Mouse (Mus musculus) forebrain, embryonic 10.5 days (tissue): ENCODE results near the gene Fem1a. TPM values are rescaled to one million over a fixed set of nuclear protein-coding genes. Genes with fewer than 3 reads are reported as not detected.
"Not testable (repeated sequence)": the region's sequence is repeated elsewhere in the genome, so short reads cannot be mapped to it uniquely, and the experiment has no call there.

Experiments used
- DNase-seq: peaks from one replicate; pipeline ENCODE4 v3.0.0-alpha.2; 2017; ENCODE audit warnings: low spot score; ENCODE audit errors: extremely low spot score
- H3K27ac ChIP-seq: fragments of 300-500 bp; sonication (generic); 2 replicates; pipeline ENCODE4 v1.5.1; 2016; ENCODE audit warnings: mild to moderate bottlenecking
- H3K27me3 ChIP-seq: fragments of 300-500 bp; sonication (generic); 2 replicates; pipeline ENCODE4 v1.6.1; 2016; ENCODE audit warnings: mild to moderate bottlenecking; ENCODE audit not compliant: poor library complexity, severe bottlenecking
- H3K36me3 ChIP-seq: fragments of 300-500 bp; sonication (generic); replicated peaks from 2 replicates; pipeline ENCODE4 v1.6.1; 2016; ENCODE audit warnings: mild to moderate bottlenecking, moderate library complexity
- H3K4me1 ChIP-seq: fragments of 300-500 bp; sonication (generic); 2 replicates; pipeline ENCODE4 v1.6.1; 2016
- H3K4me3 ChIP-seq: fragments of 300-500 bp; sonication (generic); 2 replicates; pipeline ENCODE4 v1.5.1; 2016; ENCODE audit warnings: mild to moderate bottlenecking, moderate library complexity
- H3K9me3 ChIP-seq: fragments of 300-500 bp; sonication (generic); 2 replicates; pipeline ENCODE4 v1.6.1; 2016; ENCODE audit warnings: mild to moderate bottlenecking, moderate library complexity
- WGBS: fragments of 180-500 bp; shearing (Covaris S2); methylation state at CpG from one replicate; pipeline ENCODE4 v1.1.7; 2016; 5-methylcytosine and 5-hydroxymethylcytosine counted together
- polyA plus RNA-seq: library from polyadenylated mRNA; unstranded; fragments of >200 nt; fragmentation: Nextera tagmentation; extraction: Ambion mirVana; gene quantifications from 2 replicates; pipeline ENCODE4 v1.2.1, GENCODE M21; 2016

The Fem1a gene
- polyA plus RNA-seq, 1 experiment from 2014 or later, result 13.2 TPM

- H3K36me3 ChIP-seq, result no peaks in the 10 kb centered on the region
- no peaks in the 10 kb centered on the region for H3K4me1 ChIP-seq
- H3K27ac ChIP-seq, result no peak overlapping the region
- no peaks in the 10 kb centered on the region for H3K27me3 ChIP-seq
- no peaks in the 10 kb centered on the region for H3K9me3 ChIP-seq
- H3K4me3 ChIP-seq, result no peak overlapping the region
- DNase-seq, result no peak
- WGBS, result 84% methylated on average over 3 of the region's 3 CpGs
These were observed 30.0 kb upstream of the Fem1a start for GRCm38 (mm10) chr17:56226566-56226965.

GRCm38 (mm10) chr17:56229943-56230342 lies 26.7 kb upstream of the Fem1a start:
- WGBS, result 70% methylated on average over 10 of the region's 10 CpGs
- Histone ChIP-seq H3K27ac (no peak overlapping the region), H3K9me3 (no peaks in the 10 kb centered on the region), H3K4me1 (peaks cover 12% of the 10 kb centered on the region), H3K4me3 (no peak overlapping the region), H3K27me3 (no peaks in the 10 kb centered on the region), H3K36me3 (no peaks in the 10 kb centered on the region)
- DNase-seq, result no peak

- no peaks in the 10 kb centered on the region for H3K9me3 ChIP-seq
- H3K4me1 ChIP-seq, result peaks cover 17% of the 10 kb centered on the region
- no peaks in the 10 kb centered on the region for H3K36me3 ChIP-seq
- no peak for DNase-seq
- no peak overlapping the region for H3K27ac ChIP-seq
- WGBS, result 58% methylated on average over 8 of the region's 8 CpGs
- no peaks in the 10 kb centered on the region for H3K27me3 ChIP-seq
- peak overlapping the region; percentile 19; the same call in 1 of the 2 replicates for H3K4me3 ChIP-seq
These were observed 23.2 kb upstream of the Fem1a start for GRCm38 (mm10) chr17:56233389-56233788.

DNA sequence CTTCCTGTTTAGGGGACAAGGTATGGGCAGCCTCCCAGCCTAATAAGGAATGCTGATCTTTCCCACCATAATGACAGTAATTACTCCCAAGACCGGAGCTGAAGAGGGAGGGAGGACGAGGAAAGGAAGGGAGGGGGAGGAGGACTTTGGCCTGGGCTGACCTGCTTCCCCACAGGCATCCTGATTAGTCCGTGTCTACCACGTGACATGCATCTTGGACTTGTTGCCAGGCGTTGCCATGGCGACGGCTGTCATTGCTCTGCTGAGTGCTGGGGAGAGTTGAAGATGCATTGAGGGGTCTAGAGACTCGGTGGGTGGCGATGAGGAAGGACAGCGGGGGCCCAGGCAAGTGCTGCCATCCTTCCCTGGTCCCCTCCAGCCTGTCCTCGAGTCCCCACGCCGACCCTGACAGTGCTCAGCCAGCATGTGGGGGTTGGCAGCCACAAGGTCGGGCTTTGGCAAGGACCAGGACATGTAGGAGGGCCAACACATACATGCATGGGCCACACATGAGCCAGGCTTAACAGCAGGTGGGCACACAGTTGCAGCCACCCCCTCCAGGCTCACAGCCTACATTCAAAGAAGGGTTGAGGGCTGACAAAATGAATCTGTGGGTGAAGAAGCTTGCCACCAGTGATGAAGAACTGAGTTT lies 22.7 kb upstream of the Fem1a start:
- Histone ChIP-seq H3K27me3 (no peaks in the 10 kb centered on the region), H3K27ac (peak overlapping the region; percentile 31; the same call in 1 of the 2 replicates), H3K9me3 (no peaks in the 10 kb centered on the region), H3K36me3 (no peaks in the 10 kb centered on the region), H3K4me1 (peaks cover 17% of the 10 kb centered on the region), H3K4me3 (peak overlapping the region; percentile 19; the same call in 1 of the 2 replicates)
- DNase-seq, result peak; percentile 79
- 3% methylated on average over 14 of the region's 14 CpGs for WGBS

DNA sequence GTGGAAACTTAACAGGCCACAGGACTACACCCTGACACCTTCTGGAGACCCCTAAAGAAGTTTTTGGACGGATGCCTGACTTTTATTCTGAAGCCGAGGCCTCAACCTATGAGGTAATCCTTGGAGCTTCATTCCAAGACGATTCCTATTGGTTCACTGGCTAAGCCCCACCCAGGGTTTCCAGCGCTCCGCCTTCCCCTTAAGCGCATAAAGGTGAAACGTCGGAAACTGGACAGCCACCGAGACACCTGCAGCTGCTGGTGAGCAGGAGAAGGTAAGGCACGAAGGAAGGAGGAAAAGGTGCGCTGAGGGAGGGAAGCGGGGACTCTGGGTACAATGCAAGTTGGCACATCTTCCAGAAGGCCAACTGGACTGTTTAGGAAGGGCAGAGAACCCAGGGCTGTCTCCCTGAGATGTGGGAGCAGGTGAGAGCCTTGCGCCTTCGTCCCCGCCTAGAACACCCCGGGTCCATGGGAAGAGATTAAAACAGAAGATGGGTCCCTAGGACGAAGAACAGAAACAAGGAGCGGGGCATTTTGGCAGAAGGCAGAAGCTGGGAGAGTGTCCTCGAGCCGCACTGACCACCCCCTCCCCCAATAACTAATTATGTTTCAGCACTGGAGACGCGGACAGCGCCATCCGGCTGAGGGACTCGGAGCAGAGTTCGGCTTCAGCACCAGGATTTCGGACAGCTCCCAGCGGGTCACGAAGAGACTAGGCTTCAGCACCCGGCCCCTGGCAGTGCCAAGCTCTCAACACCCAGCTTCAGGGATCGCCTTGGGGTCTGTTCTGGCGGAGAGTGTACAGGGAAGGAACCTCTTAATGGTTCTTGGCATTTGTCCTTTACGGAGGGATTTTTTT lies 14.8 kb upstream of the Fem1a start:
- Histone ChIP-seq H3K27me3 (peaks cover 12% of the 10 kb centered on the region), H3K4me3 (peak overlapping the region; percentile 33), H3K36me3 (no peaks in the 10 kb centered on the region), H3K27ac (no peak overlapping the region), H3K4me1 (peaks cover 15% of the 10 kb centered on the region), H3K9me3 (no peaks in the 10 kb centered on the region)
- under 1% methylated on average over 33 of the region's 33 CpGs for WGBS
- DNase-seq, result peak; percentile 89

DNA sequence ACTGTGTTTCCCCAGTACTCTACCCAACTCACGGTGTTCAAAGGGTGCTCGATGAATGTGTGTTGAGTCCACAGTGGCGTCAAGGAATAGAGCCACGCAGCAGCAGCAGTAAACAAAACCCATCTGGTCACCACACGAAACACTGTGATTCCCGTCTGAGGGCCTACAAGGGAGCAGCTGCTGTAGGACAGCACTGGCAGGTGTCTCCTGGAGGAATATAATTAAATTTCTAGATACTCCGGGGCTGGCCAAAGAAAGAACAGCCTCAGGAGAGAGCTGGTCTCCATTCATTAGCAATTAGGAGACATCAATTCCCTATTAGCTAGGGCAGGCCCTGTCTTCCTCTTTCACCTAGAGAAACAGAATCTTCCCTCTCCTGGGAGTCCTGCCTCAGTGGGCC lies 11.0 kb upstream of the Fem1a start:
- Histone ChIP-seq H3K36me3 (no peaks in the 10 kb centered on the region), H3K27me3 (peaks cover 12% of the 10 kb centered on the region), H3K4me3 (no peak overlapping the region), H3K4me1 (peaks cover 13% of the 10 kb centered on the region), H3K27ac (no peak overlapping the region), H3K9me3 (no peaks in the 10 kb centered on the region)
- no peak for DNase-seq
- WGBS, result 70% methylated on average over 7 of the region's 7 CpGs

DNA sequence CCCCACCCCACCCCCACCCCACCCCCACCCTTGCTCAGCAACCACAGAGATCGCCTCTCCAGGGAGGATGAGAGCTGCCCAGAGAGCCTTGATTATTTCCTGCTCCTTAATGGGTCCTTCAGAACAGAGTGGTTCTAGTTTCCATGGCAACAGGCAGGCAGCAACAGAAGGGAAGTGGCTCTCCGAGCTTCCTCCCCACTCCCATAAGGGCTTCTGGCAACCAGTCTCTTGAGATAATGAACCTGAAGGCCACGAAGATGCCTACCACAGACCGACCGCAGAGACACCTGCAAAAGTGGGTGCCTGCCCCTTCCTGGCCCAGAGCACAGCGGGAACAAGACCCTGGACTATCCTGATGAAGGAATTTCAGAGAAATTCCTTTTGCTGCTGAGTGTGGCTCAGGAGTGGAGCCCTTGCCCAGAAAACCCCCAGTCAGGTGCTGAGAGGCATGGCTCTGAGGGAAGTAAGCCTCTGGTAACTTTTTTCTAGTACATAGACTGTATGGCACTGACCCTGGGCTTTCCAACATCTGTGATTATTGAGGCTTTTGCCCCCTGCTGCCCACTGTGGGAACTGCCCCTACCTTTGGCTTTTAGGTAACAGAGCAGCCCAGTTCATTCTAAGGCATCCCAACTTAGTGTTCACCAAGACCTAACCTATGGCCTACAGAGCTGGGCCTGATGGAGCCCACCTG lies 5.3 kb upstream of the Fem1a start:
- Histone ChIP-seq H3K4me3 (peak overlapping the region; percentile 2; the same call in 1 of the 2 replicates), H3K27ac (0 out of 2 replicates have a peak overlapping the region, but pooled peaks have one; percentile 15)

DNA sequence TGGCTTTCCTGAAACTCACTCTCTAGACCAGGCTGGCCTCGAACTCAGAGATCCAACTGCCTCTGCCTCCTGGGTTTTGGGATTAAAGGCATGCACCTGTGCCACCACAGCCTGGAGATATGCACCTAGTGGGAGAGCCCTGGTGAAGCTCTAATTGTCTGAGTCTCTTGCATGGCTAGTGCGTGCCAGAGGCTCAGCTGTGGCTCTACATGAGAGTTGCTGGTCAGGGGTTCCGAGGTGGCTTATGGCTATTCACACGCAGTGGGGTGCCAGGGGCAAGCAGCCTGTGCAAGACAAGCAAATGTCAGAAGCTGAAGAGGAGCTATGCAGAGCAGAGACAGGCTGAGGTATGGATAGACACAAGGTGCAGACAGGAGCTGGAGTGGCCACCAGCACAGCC lies 1.9 kb upstream of the Fem1a start:
- Histone ChIP-seq H3K4me3 (no peak overlapping the region), H3K4me1 (peaks cover 43% of the 10 kb centered on the region), H3K36me3 (peaks cover 22% of the 10 kb centered on the region), H3K27me3 (no peaks in the 10 kb centered on the region), H3K9me3 (no peaks in the 10 kb centered on the region), H3K27ac (no peak overlapping the region)
- WGBS, result 86% methylated on average over 4 of the region's 4 CpGs
- DNase-seq, result no peak

More for the DNA sequence above, 5.3 kb upstream of the Fem1a start:
- peaks cover 16% of the 10 kb centered on the region for H3K4me1 ChIP-seq
- peak; percentile 61 for DNase-seq
- no peaks in the 10 kb centered on the region for H3K9me3 ChIP-seq
- WGBS, result 26% methylated on average over 6 of the region's 6 CpGs
- no peaks in the 10 kb centered on the region for H3K36me3 ChIP-seq
- no peaks in the 10 kb centered on the region for H3K27me3 ChIP-seq

- peak overlapping the region; percentile 48; the same call in 1 of the 2 replicates for H3K27ac ChIP-seq
- peak overlapping the region; percentile 70 for H3K4me3 ChIP-seq
These were observed 1.2 kb upstream of the Fem1a start for GRCm38 (mm10) chr17:56255429-56255828.

GRCm38 (mm10) chr17:56255863-56256238 lies 759 bp upstream of the Fem1a start:
- H3K27me3 ChIP-seq, result no peaks in the 10 kb centered on the region
- H3K4me3 ChIP-seq, result peak overlapping the region; percentile 70
- peaks cover 34% of the 10 kb centered on the region for H3K36me3 ChIP-seq
- peak overlapping the region; percentile 85 for H3K27ac ChIP-seq
- H3K9me3 ChIP-seq, result no peaks in the 10 kb centered on the region
- WGBS, result under 1% methylated on average over 32 of the region's 32 CpGs
- peak; percentile 98 for DNase-seq
- H3K4me1 ChIP-seq, result peaks cover 44% of the 10 kb centered on the region

More at GRCm38 (mm10) chr17:56255429-56255828, 1.2 kb upstream of the Fem1a start:
- DNase-seq, result no peak
- Histone ChIP-seq H3K36me3 (peaks cover 29% of the 10 kb centered on the region), H3K9me3 (no peaks in the 10 kb centered on the region), H3K27me3 (no peaks in the 10 kb centered on the region), H3K4me1 (peaks cover 49% of the 10 kb centered on the region)
- 20% methylated on average over 9 of the region's 9 CpGs for WGBS

- WGBS, result 12% methylated on average over 58 of the region's 58 CpGs
- H3K27ac ChIP-seq, result peak overlapping the region; percentile 77
- H3K9me3 ChIP-seq, result no peaks in the 10 kb centered on the region
These were observed 728 bp downstream of the Fem1a start for GRCm38 (mm10) chr17:56257181-56257894.

DNA sequence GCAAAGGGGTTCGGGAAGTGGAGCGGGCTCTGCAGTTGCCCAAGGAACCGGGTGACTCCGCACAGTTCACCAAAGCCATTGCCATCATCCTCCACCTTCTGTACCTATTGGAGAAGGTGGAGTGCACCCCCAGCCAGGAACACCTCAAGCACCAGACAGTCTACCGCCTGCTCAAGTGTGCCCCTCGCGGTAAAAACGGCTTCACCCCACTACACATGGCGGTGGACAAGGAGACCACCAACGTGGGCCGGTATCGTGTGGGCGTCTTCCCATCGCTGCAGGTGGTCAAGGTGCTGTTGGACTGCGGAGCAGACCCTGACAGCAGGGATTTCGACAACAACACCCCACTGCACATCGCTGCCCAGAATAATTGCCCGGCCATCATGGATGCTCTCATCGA lies 1.7 kb downstream of the Fem1a start:
- not testable (repeated sequence) for H3K27me3 ChIP-seq, H3K27ac ChIP-seq, DNase-seq, H3K9me3 ChIP-seq
- H3K4me1 ChIP-seq, result peaks cover 47% of the 10 kb centered on the region
- H3K36me3 ChIP-seq, result peaks cover 58% of the 10 kb centered on the region
- H3K4me3 ChIP-seq, result peak overlapping the region; percentile 70; the same call in 1 of the 2 replicates
- WGBS, result 96% methylated on average over 19 of the region's 19 CpGs

More at GRCm38 (mm10) chr17:56257181-56257894, 728 bp downstream of the Fem1a start:
- peak overlapping the region; percentile 70 for H3K4me3 ChIP-seq
- peaks cover 48% of the 10 kb centered on the region for H3K36me3 ChIP-seq
- no peaks in the 10 kb centered on the region for H3K27me3 ChIP-seq
- peaks cover 47% of the 10 kb centered on the region for H3K4me1 ChIP-seq
- no peak for DNase-seq
